Mouse (Mus musculus): Measurements from ENCODE around the gene Wdfy1.

Wdfy1 gene

DNA sequence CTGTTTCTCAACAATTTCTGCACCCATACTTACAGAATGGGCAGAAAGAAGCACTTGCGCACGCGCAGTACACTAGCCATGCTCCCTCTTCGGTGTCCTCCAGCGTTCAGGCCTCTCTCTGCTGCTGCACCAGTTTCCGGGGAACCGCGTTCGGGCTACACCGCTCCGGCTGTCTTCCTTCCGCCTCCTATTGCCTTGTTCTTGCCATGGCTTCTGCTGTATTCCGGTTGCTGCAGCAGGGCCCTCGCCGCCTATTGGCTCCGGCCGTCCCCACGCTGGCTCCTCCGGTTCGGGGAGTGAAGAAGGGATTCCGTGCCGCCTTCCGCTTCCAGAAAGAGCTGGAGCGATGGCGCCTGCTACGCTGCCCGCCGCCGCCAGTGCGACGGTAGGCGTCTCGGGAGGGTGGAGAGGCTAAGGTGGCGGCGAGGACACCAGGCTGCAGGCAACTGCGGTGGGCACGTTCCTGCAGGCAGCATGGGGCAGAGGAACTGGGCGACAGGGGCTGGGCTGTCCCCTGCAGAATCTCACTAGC is at the start of gene Wdfy1, which contains the start of gene Mrpl44:
Wdfy1 (minus strand) TSS at position 217 of the 532 bp plus-strand sequence.
Mrpl44 (plus strand) TSS at position 92 of the 532 bp plus-strand sequence.
- DNase-seq (ENCODE audit: low spot score): peak; percentile 88

DNA sequence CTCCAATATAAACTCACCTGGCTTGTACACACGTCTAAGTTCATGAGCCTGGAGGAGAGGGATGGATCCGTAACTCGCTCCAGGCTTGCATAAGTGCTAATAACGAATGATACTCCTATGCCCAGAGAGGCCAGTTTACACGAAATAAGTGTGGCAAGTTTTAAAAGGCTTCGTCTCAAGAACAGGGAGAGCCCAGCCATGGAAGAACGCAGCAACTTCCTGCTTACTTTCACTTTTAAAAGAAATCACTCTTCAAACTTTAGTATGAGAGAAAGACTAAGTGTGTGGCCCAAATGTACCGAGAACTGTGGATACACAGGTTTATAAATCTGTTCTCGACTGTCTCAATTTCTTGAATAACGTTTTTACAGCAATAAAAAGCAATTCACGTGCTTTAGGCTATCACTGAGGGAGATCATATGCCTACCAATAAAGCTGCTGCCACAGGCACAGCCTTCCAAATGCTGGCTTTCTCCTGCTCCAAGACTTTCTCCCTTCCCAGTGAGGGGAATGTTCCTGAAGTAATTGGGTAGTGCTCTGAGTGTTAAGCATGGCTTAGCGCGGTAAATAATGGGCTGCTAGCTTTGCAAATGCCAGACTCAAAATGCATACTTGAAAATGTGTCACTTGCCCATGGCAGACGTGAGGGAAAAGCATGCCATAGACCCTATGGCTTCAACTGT is 48.1 kb upstream of the Wdfy1 start:
- no peak for DNase-seq (ENCODE audit: low spot score)

DNA sequence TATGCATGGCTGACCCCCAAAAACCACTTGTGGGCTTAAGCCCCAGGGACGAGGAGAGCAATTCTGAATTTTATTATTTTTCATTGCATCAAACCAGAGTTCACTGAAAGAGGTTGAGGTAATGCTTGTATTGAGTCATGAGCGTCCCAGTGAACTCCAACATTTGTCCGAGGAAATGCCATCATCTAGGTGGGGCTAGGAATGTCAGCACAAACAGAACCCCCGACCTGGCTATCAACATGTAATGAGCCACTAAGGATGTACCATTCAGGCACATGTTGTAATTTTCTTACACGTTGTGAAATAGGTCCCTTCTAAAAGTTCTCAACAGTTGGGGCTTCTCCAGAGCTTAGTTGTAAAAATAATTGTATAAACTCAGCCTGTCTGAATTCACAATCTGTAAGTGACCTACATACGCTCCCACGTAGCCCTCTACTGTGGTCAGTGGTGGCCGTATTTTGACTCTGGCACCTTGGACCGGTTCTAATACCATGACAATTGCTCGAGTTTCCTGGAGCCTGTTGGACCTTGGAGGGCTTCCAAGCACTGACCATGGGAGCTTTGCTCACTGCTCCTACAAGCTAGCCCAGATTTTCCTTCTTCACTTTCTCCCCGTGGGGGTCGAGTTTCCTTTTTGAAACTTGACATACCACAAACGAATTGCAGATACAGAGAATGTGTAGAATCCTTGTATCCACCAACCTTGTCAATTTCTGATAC is 47.0 kb upstream of the Wdfy1 start:
- no peak for DNase-seq (ENCODE audit: low spot score)

DNA sequence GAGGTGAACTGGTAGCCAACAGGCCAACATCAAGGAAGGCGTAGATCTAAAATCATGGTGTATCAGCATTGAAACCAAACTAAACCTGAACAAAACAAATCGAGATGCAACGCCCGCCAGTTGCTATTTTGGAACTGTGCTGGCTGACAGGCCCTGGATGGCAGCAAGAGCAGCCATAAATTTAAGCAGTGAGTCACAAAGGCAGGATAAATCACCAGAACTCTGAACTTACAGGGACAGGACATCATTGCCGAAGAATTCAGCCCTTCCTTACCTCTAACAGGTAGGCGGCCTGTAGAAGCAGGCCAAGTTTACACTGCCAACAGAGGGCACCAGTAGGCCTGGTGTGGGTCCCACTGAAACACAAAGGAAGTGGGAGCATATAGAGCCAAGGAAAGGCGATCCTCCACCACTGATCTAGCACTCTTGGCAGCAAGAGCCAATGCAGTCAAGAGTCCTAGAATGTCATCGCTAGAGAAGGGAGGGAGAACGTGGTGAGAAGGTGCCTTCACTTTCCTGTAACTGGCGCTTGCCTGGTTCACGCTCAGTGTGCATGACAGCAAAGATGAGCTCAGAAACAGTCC is 43.4 kb upstream of the Wdfy1 start:
- no peak for DNase-seq (ENCODE audit: low spot score)

DNA sequence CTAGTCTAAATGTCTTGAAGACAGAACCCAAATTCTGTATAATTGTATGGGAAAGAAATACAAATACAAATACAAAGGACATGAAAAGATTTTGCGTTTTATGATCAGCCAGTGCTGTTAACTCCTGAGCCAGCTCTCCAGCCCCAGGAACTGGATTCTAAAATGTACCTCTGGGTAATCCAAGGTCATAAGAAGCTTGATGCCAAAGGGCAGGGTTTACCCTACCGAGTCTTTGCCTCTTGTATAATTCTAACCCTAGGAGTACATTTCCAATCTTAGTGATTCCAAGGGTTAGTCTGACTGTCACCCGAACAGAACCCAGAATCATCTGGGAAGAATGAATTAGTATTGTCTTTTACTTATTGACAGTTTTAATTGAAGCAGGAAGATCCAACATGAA is 39.5 kb upstream of the Wdfy1 start:
- no peak for DNase-seq (ENCODE audit: low spot score)

DNA sequence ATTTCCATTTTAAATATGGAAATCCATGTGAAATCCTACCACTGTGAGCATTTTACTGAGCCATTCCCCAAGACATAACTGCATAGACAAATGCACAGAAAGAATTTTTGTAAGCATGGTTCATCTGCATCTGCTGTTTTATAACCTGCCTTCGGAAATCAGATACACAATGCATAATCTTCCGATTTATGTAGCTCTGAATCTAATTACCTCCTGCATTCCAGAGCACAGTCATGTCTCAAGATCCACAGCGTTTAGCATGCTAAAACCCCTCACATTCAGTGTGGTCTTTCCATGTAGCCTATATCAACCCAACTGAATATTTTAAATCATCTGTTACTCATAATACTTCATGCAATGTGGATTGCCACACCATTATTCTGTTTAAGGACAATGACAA is 33.5 kb upstream of the Wdfy1 start:
- DNase-seq (ENCODE audit: low spot score): no peak

DNA sequence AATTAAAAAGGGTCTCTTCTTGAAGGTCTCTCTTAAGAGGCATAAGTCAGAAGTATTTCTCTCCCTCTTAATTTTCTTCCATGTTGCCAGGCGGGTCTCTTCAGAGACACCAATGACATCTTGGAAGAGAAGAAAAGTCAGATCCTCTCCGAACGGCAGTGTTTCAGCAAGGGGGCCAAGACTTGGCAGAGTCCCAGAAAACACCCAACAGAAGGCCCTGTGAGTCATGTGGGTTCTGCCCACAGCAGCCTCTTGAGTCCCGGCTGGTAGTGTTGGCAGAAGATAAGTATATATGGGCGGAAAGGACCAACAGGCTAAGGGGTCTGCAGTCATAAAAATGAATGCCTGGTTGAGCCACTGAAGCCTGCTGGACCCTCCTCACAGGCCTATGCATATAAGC is 30.9 kb upstream of the Wdfy1 start:
- DNase-seq (ENCODE audit: low spot score): no peak

DNA sequence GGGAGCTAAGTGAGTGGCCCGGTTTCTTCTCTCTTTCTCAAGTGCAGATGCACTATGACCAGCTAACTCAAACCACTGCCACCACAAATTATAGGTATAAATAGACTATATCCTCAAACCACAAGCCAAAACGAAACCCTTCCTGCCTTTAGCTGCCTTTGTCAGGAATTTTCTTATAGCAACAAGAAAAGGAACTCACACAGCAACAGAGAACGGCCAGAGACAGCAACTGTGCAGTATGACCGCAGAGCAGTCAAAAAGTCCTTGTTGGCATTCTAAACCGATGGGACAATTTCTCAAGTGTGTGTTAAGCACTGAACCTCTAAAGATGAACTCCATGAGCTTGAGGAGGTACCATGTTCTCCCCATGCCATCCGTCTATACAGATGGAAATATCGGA is 27.7 kb upstream of the Wdfy1 start:
- DNase-seq (ENCODE audit: low spot score): no peak

DNA sequence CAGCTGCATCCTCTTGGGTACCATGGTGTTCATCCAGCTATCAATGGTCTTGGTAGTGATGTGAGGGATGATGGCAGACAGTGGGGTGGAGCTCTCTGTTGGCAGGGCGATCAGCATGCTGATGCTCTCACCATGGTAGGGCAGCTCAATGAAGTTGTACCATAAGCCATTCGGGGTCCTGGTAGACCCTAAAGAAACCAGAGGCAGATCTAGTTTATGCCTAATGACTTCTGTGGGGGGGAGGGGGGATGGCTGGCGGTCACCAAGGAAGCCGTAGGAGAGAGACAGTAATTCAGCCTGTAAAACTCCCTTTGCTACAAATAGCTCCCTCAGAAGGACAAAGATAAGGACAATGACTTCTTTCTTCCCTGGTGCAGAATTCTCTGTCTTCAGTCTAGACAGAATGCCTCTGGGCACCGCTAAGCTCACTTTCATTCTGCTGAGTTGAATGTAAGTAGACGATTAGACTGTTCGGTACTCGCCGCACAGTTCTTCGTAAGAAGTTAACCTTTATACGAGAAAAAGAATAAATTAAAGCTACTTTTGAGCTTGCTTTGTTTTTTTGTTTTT is 27.0 kb upstream of the Wdfy1 start:
- no peak for DNase-seq (ENCODE audit: low spot score)

DNA sequence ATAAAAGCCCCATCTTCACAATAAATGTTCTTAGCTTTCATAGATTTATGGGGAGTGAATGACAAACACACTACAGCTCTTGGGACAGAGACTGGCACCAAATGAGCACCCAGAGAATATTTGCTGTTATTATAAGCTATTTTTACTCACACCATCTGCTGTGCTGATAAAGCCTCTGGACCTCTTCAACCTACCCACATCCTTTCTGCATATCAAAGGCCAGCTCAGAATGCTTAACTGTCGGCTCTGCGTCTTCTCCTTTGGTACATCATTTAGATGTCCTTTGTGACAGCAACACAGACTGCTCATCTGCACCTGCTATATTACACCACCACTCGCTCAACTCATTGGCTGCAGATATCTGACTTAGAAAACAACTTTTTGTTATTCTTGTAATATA is 21.1 kb upstream of the Wdfy1 start:
- no peak for DNase-seq (ENCODE audit: low spot score)

DNA sequence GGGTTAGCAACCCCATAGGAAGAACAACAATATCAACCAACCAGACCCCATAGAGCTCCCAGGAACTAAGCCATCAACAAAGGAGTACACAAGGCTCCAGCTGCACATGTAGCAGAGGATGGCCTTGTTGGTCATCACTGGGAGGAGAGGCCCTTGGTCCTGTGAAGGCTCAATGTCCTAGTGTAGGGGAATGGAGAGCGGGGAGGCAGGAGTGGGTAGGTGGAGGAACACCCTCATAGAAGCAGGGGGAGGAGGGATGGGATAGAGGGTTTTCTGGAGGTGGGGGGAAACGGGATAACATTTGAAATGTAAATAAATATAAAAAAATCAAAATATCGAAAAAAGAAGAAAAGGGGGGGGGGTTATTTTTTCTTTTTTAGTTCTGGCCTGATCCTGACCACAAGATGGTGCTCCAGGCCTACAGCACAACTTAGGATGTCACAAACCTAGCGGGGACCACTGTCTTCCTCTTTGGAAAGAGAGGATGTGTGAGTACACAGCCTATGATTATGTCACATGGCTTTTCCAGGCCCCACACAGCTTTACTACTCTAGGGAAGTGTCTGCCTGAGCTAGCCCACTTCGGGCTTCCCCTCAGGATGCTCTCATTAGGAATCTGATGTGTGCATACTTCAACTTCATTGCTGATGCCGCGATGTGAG is 10.5 kb upstream of the Wdfy1 start:
- DNase-seq (ENCODE audit: low spot score): no peak

DNA sequence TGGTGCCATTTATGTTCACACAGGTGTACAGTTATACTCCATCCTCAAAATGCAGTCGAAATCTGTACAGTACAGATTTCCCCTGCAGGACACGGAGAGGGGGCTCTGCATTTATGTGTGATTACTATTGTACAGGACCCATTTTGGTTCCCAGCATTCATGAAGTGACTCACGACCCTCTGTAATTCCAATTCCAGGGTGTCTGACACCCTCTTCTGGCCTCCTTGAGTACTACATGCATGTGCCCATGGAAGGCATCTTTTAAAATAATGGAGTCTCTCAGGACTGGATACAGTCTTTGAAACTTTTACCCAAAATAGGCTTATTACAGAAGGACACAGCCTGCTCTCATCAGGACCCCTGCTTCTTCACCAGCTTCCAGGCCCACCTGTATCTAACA is 6.5 kb upstream of the Wdfy1 start:
- DNase-seq (ENCODE audit: low spot score): no peak

DNA sequence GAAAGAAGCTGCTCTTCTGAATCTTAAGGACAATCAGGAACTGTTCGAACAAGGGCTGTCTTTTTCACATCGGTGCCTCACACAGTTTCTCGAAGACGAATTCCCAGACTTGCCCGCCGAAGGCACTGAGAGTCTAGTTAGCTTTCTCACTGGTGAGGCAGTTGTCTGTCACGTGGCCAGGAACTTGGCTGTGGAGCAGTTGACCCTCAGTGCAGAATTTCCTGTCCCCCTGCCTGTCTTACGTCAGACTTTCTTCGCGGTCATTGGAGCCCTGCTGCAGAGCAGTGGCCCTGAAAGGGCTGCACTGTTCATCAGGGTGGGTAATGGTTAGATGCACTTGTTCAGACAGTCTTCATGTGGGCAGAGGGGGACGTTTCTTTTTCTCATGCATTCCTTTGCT is 2.1 kb upstream of the Wdfy1 start:
- DNase-seq (ENCODE audit: low spot score): no peak

DNA sequence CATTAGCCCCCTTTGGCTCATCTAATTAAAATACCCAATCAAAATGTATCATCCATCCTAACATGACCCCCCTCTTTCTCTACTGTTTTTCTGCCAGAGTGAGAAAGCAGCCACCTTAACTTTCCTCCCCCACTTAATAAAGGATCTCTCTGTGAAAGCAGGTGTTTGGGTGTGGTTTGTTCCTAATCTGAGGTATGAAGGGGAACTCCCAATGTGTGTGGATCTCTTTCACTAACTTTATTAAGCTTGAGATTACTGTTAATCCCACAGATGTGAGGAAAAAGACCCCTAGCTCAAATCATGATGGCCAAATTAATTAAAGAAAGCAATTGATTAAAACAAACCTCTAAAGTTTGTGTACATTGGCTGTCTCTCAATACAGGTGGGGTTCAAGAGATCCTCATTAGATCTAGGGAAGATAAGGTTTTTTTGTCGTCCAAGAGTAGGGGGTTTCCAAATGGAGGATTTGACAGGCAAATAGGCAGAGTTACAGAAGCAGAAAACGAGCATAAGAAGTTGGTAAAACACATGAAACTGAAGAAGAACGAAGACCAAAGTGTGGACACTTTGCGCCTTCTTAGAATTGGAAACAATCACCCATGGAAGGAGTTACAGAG is 1.7 kb downstream of the Wdfy1 start:
- no peak for DNase-seq (ENCODE audit: low spot score)

DNA sequence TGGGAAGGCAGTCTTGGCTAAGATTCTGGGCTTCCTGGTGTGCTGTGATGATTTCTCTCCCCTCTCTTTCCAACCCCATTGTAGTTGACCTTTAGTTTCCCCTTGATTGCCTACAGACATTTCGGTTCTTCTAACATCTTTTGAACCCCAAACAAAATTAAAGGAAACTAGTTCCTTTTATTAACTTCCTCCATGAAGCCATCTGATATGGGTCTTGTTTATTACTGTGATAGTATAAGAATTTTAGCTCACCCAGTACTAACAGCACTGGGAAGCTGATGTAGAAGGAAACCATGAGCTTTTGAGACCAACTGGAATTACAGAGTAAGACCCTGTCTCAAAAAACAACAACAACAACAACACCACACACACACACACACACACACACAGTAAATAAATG is 7.7 kb downstream of the Wdfy1 start:
- no peak for DNase-seq (ENCODE audit: low spot score)

DNA sequence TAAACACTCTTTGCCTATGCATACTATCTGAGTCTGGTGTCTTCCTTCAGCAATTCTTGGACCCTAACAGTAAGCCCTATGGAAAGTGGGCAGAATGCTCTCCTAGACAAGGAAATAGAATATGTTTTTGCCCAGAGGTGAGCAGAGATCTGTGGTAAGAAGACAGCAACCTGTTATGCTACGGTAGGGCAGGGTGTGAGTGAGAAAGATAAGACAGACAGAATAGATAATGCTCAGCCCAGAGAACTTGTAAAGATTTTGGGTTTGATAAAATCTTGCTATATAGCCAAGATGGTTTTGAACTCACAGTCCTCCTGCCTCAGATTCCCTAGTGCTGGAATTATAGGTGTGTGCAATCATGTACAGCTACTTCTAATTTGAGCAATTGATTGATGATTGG is 11.5 kb downstream of the Wdfy1 start:
- DNase-seq (ENCODE audit: low spot score): no peak

DNA sequence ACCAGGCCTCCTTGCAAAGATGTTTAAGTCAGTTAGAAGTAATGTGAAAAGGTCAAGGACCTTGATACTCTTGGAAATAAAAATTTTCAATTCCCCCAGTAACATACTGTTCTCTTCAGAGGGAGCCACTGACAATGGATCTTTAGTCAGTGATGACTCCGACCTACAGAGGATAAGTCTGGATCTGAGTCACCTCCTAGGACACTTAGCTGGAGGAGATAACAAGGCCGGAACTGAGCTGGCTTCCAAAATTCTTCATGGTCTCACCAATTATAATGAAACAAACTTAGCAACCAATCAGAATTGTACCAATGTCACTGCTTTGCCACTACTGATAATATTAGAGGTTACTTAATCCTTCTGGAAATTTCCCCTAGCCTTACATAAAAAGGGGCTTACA is 11.9 kb downstream of the Wdfy1 start:
- no peak for DNase-seq (ENCODE audit: low spot score)

DNA sequence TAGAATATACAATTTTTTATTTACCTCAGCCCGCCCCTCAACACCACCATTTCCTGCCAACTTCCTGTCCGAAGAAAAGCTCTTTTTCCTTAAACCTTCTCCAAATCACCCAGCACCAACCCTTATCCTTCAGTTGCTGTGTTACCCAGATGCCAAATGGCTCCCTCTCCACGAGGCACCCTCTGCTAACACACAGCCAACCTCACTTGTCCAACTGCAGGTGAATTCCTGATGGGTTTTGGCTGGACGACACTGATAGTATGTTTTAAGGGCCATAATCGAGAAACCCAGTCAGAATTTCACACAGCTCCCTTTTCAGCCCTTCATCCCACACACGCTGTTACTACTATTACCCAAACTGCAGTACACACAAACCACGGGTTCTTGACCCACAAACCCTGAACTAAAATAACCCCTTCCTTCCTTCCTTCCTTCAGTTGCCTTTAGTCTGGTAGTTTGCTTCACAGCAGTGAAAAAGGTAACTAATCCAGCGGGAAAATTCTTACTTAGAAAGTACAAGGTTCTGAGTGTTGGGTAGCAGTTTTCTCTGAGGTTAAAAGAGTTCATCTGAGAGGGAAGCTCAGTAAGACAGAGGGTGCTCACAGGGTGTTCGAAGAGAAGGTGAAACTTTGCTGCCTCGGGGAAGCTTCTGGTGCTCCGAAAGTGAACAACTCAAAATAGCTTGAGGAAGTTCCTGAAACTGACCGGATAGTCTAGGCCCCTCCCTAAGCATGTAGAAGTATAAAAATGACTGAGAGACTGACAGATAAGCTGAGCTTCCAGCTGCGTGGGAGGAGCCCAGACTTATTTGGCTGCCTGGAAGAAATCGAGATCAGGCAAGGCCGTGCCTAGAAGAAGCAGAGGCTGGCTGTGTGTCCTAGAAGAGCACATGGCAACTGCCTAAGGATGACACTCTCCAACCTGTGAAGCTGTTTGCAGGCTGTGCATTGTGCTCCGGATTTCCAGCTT is 13.4 kb downstream of the Wdfy1 start:
- DNase-seq (ENCODE audit: low spot score): no peak

DNA sequence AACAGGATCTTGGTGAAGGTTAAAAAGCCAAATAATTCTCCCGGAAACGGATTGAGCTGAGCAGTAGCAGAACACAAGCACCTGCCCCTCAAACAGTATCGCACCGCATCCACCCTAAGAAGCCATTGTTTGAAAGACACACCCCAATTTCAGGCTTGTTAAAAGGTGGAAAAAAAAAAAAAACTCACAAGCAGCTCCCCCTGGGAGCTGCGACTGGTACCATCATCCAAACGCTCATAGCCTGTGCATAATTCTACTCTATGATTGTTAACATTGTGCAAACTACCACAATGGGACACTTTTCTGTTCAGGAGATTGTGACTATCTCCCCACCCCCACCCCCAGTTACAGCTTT is 14.0 kb downstream of the Wdfy1 start:
- DNase-seq (ENCODE audit: low spot score): no peak

DNA sequence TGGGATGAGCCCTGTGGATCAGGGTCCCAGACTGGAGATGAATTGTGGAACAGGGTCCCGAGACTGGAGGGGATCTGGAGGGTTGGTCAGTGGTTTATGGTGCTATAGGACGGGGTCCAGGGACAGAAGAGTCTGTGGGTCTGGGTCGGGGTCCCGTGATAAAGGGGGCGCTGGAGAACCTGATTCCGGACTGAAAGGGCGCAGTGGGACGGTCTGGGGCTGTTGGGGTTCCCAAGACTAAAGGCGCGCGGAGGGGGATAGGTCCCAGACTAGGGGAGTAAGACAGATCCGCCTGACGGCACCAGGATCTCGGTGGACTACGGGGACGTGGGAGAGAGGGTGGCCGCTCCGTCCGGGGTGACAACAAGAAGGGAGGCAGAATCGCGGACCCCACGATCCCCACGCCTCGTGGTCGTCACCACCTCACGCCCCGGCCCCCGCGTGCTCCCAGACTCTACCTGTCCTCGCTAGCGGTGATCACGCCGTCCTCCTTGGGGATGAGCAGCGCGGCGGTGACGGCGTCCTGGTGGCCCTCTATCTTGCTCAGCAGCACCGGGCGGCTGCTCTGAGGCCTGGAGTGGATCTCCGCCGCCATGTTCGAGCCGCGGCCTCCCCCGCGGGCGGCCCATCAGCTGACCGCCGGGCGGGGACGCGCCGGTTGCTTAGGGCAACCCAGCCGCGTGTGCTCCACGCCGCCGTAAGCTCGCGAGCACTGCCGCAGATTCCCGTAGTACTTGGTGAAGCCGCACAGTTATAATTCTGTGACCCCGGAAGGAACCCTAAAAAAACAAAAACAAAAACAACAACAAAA is 14.6 kb downstream of the Wdfy1 start:
- peak; percentile 68 for DNase-seq (ENCODE audit: low spot score)
